Mouse (Mus musculus): ENCODE results near the gene Csl. TPM values are rescaled to one million over a fixed set of nuclear protein-coding genes. Genes with fewer than 3 reads are reported as not detected.

Gene Csl
- not detected in 2 replicates for polyA plus RNA-seq (2012; ENCODE audit: low replicate concordance)

GRCm38 (mm10) chr10:99759558-99759957, at the start of gene Csl:
TSS of gene Csl (minus strand) at chr10:99759658.

